Mouse (Mus musculus) stomach, postnatal 0 days (tissue): ENCODE measurements around the gene Ppp1r12c. TPM values are rescaled to one million over a fixed set of nuclear protein-coding genes. Genes with fewer than 3 reads are reported as not detected.

ENCODE experiments used
- ATAC-seq: fragments of 200-750 bp; cut with Nextera tagmentation; 2 replicates; pipeline ENCODE4 v1.8.0; 2017; ENCODE audit not compliant: low FRiP score, low TSS enrichment
- DNase-seq: peaks from one replicate; pipeline ENCODE4 v3.0.0-alpha.2; 2016; ENCODE audit warnings: low spot score
- H3K27ac ChIP-seq: fragments of 300-500 bp; sonication (generic); replicated peaks from 2 replicates; pipeline ENCODE4 v1.5.1; 2014; ENCODE audit warnings: mild to moderate bottlenecking, control low read depth
- H3K27me3 ChIP-seq: fragments of 300-500 bp; sonication (generic); 2 replicates; pipeline ENCODE4 v1.6.1; 2014; ENCODE audit warnings: low read length; ENCODE audit not compliant: control insufficient read depth, insufficient read depth
- H3K36me3 ChIP-seq: fragments of 300-500 bp; sonication (generic); 2 replicates; pipeline ENCODE4 v1.6.1; 2014; ENCODE audit warnings: low read length, mixed read lengths; ENCODE audit not compliant: control insufficient read depth, insufficient read depth
- H3K4me1 ChIP-seq: fragments of 300-500 bp; sonication (generic); replicated peaks from 2 replicates; pipeline ENCODE4 v1.6.1; 2014; ENCODE audit warnings: antibody characterized with exemption; ENCODE audit not compliant: control insufficient read depth, insufficient read depth
- H3K4me2 ChIP-seq: fragments of 300-500 bp; sonication (generic); replicated peaks from 2 replicates; pipeline ENCODE4 v1.6.1; 2014; ENCODE audit warnings: low read depth, mild to moderate bottlenecking, control low read depth, moderate library complexity
- H3K4me3 ChIP-seq: fragments of 300-500 bp; sonication (generic); 2 replicates; pipeline ENCODE4 v1.5.1; 2014; ENCODE audit warnings: low read depth, low read length, control low read depth
- H3K9ac ChIP-seq: fragments of 300-500 bp; sonication (generic); 2 replicates; pipeline ENCODE4 v1.6.1; 2014; ENCODE audit warnings: mild to moderate bottlenecking, low read length, control low read depth, mixed read lengths
- H3K9me3 ChIP-seq: fragments of 300-500 bp; sonication (generic); 2 replicates; pipeline ENCODE4 v1.6.1; 2016; ENCODE audit warnings: low read length; ENCODE audit not compliant: control insufficient read depth
- CTCF ChIP-seq: IDR thresholded peaks from 2 replicates; pipeline ENCODE4 v1.5.1; 2016; ENCODE audit warnings: antibody characterized with exemption, low read depth, mild to moderate bottlenecking, moderate library complexity
- EP300 ChIP-seq: optimal IDR thresholded peaks from 2 replicates; pipeline ENCODE3; 2016; ENCODE audit warnings: antibody characterized with exemption
- WGBS: fragments of 180-500 bp; shearing (Covaris S2); extraction: QIAGEN DNeasy Blood & Tissue Kit; methylation state at CpG from one replicate; pipeline ENCODE4 v1.1.7; 2014; 5-methylcytosine and 5-hydroxymethylcytosine counted together
- polyA plus RNA-seq: library from polyadenylated mRNA; unstranded; fragments of >200 nt; fragmentation: Nextera tagmentation; extraction: Ambion mirVana; gene quantifications from 2 replicates; pipeline ENCODE4 v1.2.1, GENCODE M21; 2015

Ppp1r12c gene
- polyA plus RNA-seq, 1 experiment from 2014 or later = 39.5 TPM

GRCm38 (mm10) chr7:4511489-4512224 is 10.2 kb upstream of the Ppp1r12c start:
- no peak overlapping the region for H3K4me2 ChIP-seq
- TF ChIP-seq CTCF = no peak
- no peak for TF ChIP-seq EP300
- ATAC-seq = no peak
- no peak overlapping the region for H3K27ac ChIP-seq
- no peaks in the 10 kb centered on the region for H3K36me3 ChIP-seq
- no peaks in the 10 kb centered on the region for H3K9me3 ChIP-seq
- no peaks in the 10 kb centered on the region for H3K4me1 ChIP-seq
- H3K27me3 ChIP-seq = no peaks in the 10 kb centered on the region
- no peak for DNase-seq
- WGBS = 61% methylated on average over 8 of the region's 8 CpGs
- H3K9ac ChIP-seq = no peak overlapping the region
- no peak overlapping the region for H3K4me3 ChIP-seq

DNA sequence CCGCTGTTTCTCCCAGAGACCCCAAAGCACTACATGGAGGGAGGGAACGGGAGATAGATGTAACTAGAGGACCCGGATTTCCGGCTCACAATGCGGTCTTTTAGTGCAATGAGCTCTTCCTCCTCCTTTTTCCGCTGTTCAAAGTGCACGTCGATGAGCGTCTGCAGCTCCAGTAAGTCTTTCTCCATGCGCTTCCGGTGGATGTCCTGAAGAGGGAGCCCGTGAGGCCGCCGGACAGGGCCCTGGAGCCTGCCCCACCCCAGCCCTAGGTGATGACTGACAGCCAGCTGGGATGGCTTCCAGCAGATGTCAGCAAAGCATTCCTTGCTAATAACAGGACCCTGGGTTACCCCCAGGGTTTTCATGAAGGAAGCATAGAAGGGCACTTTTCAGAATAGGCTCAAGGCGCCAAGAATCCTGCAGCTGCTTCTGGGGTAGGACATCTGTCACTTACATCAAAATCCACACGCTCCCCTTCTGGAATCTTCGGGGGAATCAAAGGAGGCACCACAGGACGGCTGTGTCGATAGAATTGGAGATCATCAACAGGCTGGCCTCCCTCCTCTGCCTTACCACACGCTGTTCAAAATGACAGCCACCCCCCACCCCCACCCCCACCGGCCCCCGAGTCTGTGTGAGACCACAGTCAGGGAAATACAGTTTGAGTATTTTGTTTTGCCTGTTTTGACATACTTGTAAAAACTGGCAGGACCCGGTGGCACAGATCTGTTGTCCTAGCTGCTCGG is 8.6 kb upstream of the Ppp1r12c start:
- H3K27me3 ChIP-seq = no peaks in the 10 kb centered on the region
- WGBS = 17% methylated on average over 24 of the region's 24 CpGs
- DNase-seq (peak; percentile 86), ATAC-seq (peak; percentile 73)
- no peak overlapping the region for H3K9ac ChIP-seq
- H3K27ac ChIP-seq = no peak overlapping the region
- H3K4me2 ChIP-seq = 0 out of 2 replicates have a peak overlapping the region, but pooled peaks have one; percentile 17
- TF ChIP-seq CTCF (peak; percentile 89), EP300 (no peak)
- no peak overlapping the region for H3K4me3 ChIP-seq
- no peaks in the 10 kb centered on the region for H3K36me3 ChIP-seq
- H3K9me3 ChIP-seq = no peaks in the 10 kb centered on the region
- no peaks in the 10 kb centered on the region for H3K4me1 ChIP-seq

- Histone ChIP-seq H3K9ac (no peak overlapping the region), H3K9me3 (no peaks in the 10 kb centered on the region), H3K4me1 (no peaks in the 10 kb centered on the region), H3K36me3 (no peaks in the 10 kb centered on the region), H3K27me3 (no peaks in the 10 kb centered on the region), H3K4me3 (no peak overlapping the region), H3K27ac (no peak overlapping the region), H3K4me2 (no peak overlapping the region)
- 90% methylated on average over 8 of the region's 8 CpGs for WGBS
- TF ChIP-seq EP300 (no peak), CTCF (no peak)
- no peak for DNase-seq
- no peak for ATAC-seq
Observed at GRCm38 (mm10) chr7:4508739-4509116, 7.2 kb upstream of the Ppp1r12c start.

DNA sequence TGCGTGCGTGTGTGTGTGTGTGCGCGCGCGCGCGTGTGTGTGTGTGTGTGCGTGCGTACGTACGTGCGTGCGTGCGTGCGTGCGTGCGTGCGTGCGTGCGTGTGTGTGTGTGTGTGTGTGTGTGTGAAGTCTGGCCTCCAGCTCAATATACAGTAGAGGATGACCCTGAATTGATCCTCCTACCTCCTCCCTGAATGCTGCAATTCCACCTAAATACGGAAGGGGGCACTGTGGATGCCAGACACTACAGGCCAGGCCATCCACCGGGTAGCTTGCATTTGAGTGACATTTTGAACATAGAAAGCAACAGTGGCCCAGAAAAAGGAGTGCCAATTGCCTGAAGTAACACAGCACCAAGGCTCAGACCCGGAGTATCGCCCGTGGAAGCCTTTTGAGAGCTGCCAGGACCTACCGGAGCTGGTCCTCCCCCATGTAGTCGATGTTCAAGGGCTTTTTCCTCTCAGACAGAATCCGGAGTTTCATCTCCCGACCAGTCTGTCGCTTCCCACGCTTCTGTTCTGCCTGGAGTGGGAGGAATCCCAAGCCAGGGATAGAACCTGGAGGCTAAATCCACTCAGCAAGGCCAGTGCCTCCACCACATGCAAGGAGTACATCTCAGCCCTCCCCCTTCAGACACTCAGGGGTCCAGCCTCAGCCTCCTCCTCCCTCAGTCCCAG is 6.7 kb upstream of the Ppp1r12c start:
- ATAC-seq = no peak
- TF ChIP-seq CTCF (peak; percentile 59), EP300 (no peak)
- 77% methylated on average over 17 of the region's 32 CpGs for WGBS

GRCm38 (mm10) chr7:4507220-4507619 is 5.7 kb upstream of the Ppp1r12c start:
- no peak for ATAC-seq
- no peak for DNase-seq
- WGBS = 51% methylated on average over 3 of the region's 4 CpGs
- Histone ChIP-seq H3K4me2 (no peak overlapping the region), H3K36me3 (no peaks in the 10 kb centered on the region), H3K4me3 (no peak overlapping the region), H3K9me3 (no peaks in the 10 kb centered on the region), H3K9ac (no peak overlapping the region), H3K4me1 (no peaks in the 10 kb centered on the region), H3K27me3 (no peaks in the 10 kb centered on the region), H3K27ac (no peak overlapping the region)
- TF ChIP-seq EP300 (no peak), CTCF (no peak)

More for the DNA sequence above, 6.7 kb upstream of the Ppp1r12c start:
- H3K36me3 ChIP-seq = no peaks in the 10 kb centered on the region
- no peak for DNase-seq
- H3K4me1 ChIP-seq = no peaks in the 10 kb centered on the region
- H3K27me3 ChIP-seq = no peaks in the 10 kb centered on the region
- no peaks in the 10 kb centered on the region for H3K9me3 ChIP-seq
- H3K9ac ChIP-seq = no peak overlapping the region
- no peak overlapping the region for H3K4me2 ChIP-seq
- H3K27ac ChIP-seq = no peak overlapping the region
- H3K4me3 ChIP-seq = no peak overlapping the region
